Mouse (Mus musculus): ENCODE results near the gene Nemf. TPM values are rescaled to one million over a fixed set of nuclear protein-coding genes. Genes with fewer than 3 reads are reported as not detected.
"Not testable (repeated sequence)": the region's sequence is repeated elsewhere in the genome, so short reads cannot be mapped to it uniquely, and the experiment has no call there.

The Nemf gene
- polyA plus RNA-seq, 1 experiment from 2014 or later, result 71.8 TPM

- no peak overlapping the region for H3K4me2 ChIP-seq (replicated peaks)
- H3K9me3 ChIP-seq, result no peaks in the 10 kb centered on the region
- H3K4me3 ChIP-seq (replicated peaks), result no peak overlapping the region
- no peaks in the 10 kb centered on the region for H3K27me3 ChIP-seq (replicated peaks)
- no peak overlapping the region for H3K27ac ChIP-seq
- no peak for ATAC-seq
- no peaks in the 10 kb centered on the region for H3K36me3 ChIP-seq
- WGBS, result 75% methylated on average over 6 of the region's 6 CpGs
- H3K4me1 ChIP-seq (replicated peaks), result 0 out of 2 replicates have a peak, but pooled peaks cover 3% of the 10 kb centered on the region
- no peak overlapping the region for H3K9ac ChIP-seq
These were observed 28.7 kb upstream of the Nemf start for GRCm38 (mm10) chr12:69385542-69386280.

- Histone ChIP-seq H3K36me3 (no peaks in the 10 kb centered on the region; the same call in 1 of the 2 replicates), H3K27me3 (replicated peaks) (no peaks in the 10 kb centered on the region), H3K27ac (no peak overlapping the region), H3K9me3 (no peaks in the 10 kb centered on the region), H3K4me3 (replicated peaks) (no peak overlapping the region), H3K9ac (no peak overlapping the region), H3K4me1 (replicated peaks) (0 out of 2 replicates have a peak, but pooled peaks cover 3% of the 10 kb centered on the region), H3K4me2 (replicated peaks) (no peak overlapping the region)
- no peak for ATAC-seq
- WGBS, result 79% methylated on average over 5 of the region's 5 CpGs
These were observed 27.6 kb upstream of the Nemf start for GRCm38 (mm10) chr12:69384606-69385005.

GRCm38 (mm10) chr12:69382880-69383279 lies 25.9 kb upstream of the Nemf start:
- Histone ChIP-seq H3K36me3 (no peaks in the 10 kb centered on the region; the same call in 1 of the 2 replicates), H3K4me2 (replicated peaks) (no peak overlapping the region), H3K27ac (no peak overlapping the region), H3K4me3 (replicated peaks) (no peak overlapping the region), H3K9ac (no peak overlapping the region), H3K4me1 (replicated peaks) (0 out of 2 replicates have a peak, but pooled peaks cover 3% of the 10 kb centered on the region), H3K9me3 (no peaks in the 10 kb centered on the region), H3K27me3 (replicated peaks) (no peaks in the 10 kb centered on the region)
- WGBS, result 69% methylated on average over 1 of the region's 1 CpGs
- no peak for ATAC-seq

GRCm38 (mm10) chr12:69378558-69379454 lies 21.8 kb upstream of the Nemf start:
- 88% methylated on average over 11 of the region's 11 CpGs for WGBS
- H3K4me3 ChIP-seq (replicated peaks), result no peak overlapping the region
- peaks cover 6% of the 10 kb centered on the region; the same call in 1 of the 2 replicates for H3K4me1 ChIP-seq (replicated peaks)
- ATAC-seq, result no peak
- H3K4me2 ChIP-seq (replicated peaks), result no peak overlapping the region
- H3K9ac ChIP-seq, result no peak overlapping the region
- no peaks in the 10 kb centered on the region for H3K9me3 ChIP-seq
- no peaks in the 10 kb centered on the region for H3K27me3 ChIP-seq (replicated peaks)
- no peaks in the 10 kb centered on the region; the same call in 1 of the 2 replicates for H3K36me3 ChIP-seq
- H3K27ac ChIP-seq, result no peak overlapping the region

GRCm38 (mm10) chr12:69377636-69378035 lies 20.7 kb upstream of the Nemf start:
- H3K4me3 ChIP-seq (replicated peaks); H3K27me3 ChIP-seq (replicated peaks); H3K27ac ChIP-seq; H3K4me1 ChIP-seq (replicated peaks); H3K9me3 ChIP-seq; H3K4me2 ChIP-seq (replicated peaks); H3K36me3 ChIP-seq; H3K9ac ChIP-seq; ATAC-seq: not testable (repeated sequence)
- 96% methylated on average over 6 of the region's 6 CpGs for WGBS

GRCm38 (mm10) chr12:69377188-69377587 lies 20.2 kb upstream of the Nemf start:
- Histone ChIP-seq H3K9me3 (no peaks in the 10 kb centered on the region), H3K4me2 (replicated peaks) (no peak overlapping the region)
- 79% methylated on average over 1 of the region's 1 CpGs for WGBS

GRCm38 (mm10) chr12:69376132-69376531 lies 19.2 kb upstream of the Nemf start:
- Histone ChIP-seq H3K36me3 (no peaks in the 10 kb centered on the region; the same call in 1 of the 2 replicates), H3K4me2 (replicated peaks) (peak overlapping the region; percentile 19; the same call in 1 of the 2 replicates), H3K9ac (no peak overlapping the region), H3K4me1 (replicated peaks) (peaks cover 3% of the 10 kb centered on the region; the same call in 1 of the 2 replicates), H3K9me3 (no peaks in the 10 kb centered on the region), H3K4me3 (replicated peaks) (no peak overlapping the region), H3K27ac (no peak overlapping the region), H3K27me3 (replicated peaks) (no peaks in the 10 kb centered on the region)
- no peak for ATAC-seq
- 71% methylated on average over 2 of the region's 2 CpGs for WGBS

More at GRCm38 (mm10) chr12:69377188-69377587, 20.2 kb upstream of the Nemf start:
- Histone ChIP-seq H3K27me3 (replicated peaks) (no peaks in the 10 kb centered on the region), H3K27ac (no peak overlapping the region), H3K36me3 (no peaks in the 10 kb centered on the region; the same call in 1 of the 2 replicates), H3K9ac (no peak overlapping the region), H3K4me3 (replicated peaks) (no peak overlapping the region), H3K4me1 (replicated peaks) (peaks cover 3% of the 10 kb centered on the region; the same call in 1 of the 2 replicates)
- no peak for ATAC-seq

- H3K27ac ChIP-seq, result no peak overlapping the region
- H3K4me1 ChIP-seq (replicated peaks), result peaks cover 6% of the 10 kb centered on the region; the same call in 1 of the 2 replicates
- H3K36me3 ChIP-seq, result no peaks in the 10 kb centered on the region
- H3K9me3 ChIP-seq, result no peaks in the 10 kb centered on the region
- H3K4me2 ChIP-seq (replicated peaks), result peak overlapping the region; percentile 74
- H3K9ac ChIP-seq, result peak overlapping the region; percentile 95
- ATAC-seq, result no peak
- H3K4me3 ChIP-seq (replicated peaks), result peak overlapping the region; percentile 99
- H3K27me3 ChIP-seq (replicated peaks), result no peaks in the 10 kb centered on the region
- WGBS, result 34% methylated on average over 11 of the region's 11 CpGs
These were observed 17.1 kb upstream of the Nemf start for GRCm38 (mm10) chr12:69373850-69374766.

GRCm38 (mm10) chr12:69372731-69373331 lies 15.9 kb upstream of the Nemf start:
- Histone ChIP-seq H3K27me3 (replicated peaks) (no peaks in the 10 kb centered on the region), H3K36me3 (no peaks in the 10 kb centered on the region), H3K4me1 (replicated peaks) (peaks cover 6% of the 10 kb centered on the region; the same call in 1 of the 2 replicates), H3K4me3 (replicated peaks) (peak overlapping the region; percentile 99), H3K9me3 (no peaks in the 10 kb centered on the region), H3K9ac (peak overlapping the region; percentile 95), H3K27ac (peak overlapping the region; percentile 98), H3K4me2 (replicated peaks) (peak overlapping the region; percentile 74)
- WGBS, result under 1% methylated on average over 42 of the region's 42 CpGs
- peak; percentile 7 for ATAC-seq

GRCm38 (mm10) chr12:69371854-69372671 lies 15.1 kb upstream of the Nemf start, which contains the start of the genes Arf6 and Gm9887:
Gene Arf6, plus strand, starts transcription at chr12:69372150.
Gene Gm9887, minus strand, starts transcription at chr12:69372458.
- Histone ChIP-seq H3K4me2 (replicated peaks) (peak within 1 kb of the TSS; percentile 74), H3K27ac (peak within 1 kb of the TSS; percentile 98), H3K27me3 (replicated peaks) (no peaks in the 10 kb centered on the region), H3K9ac (peak within 1 kb of the TSS; percentile 95), H3K9me3 (no peaks in the 10 kb centered on the region), H3K4me1 (replicated peaks) (peaks cover 6% of the 10 kb centered on the region; the same call in 1 of the 2 replicates), H3K4me3 (replicated peaks) (peak within 1 kb of the TSS; percentile 99), H3K36me3 (no peaks in the 10 kb centered on the region)
- ATAC-seq, result peak; percentile 94
- under 1% methylated on average over 110 of the region's 121 CpGs for WGBS
